Mouse (Mus musculus) testis, postnatal 14 days (tissue): ENCODE measurements around the gene Stxbp4.

Source experiments
- DNase-seq: peaks from one replicate; pipeline ENCODE4 v3.0.0; 2021; ENCODE audit warnings: low spot score

Gene Stxbp4

DNA sequence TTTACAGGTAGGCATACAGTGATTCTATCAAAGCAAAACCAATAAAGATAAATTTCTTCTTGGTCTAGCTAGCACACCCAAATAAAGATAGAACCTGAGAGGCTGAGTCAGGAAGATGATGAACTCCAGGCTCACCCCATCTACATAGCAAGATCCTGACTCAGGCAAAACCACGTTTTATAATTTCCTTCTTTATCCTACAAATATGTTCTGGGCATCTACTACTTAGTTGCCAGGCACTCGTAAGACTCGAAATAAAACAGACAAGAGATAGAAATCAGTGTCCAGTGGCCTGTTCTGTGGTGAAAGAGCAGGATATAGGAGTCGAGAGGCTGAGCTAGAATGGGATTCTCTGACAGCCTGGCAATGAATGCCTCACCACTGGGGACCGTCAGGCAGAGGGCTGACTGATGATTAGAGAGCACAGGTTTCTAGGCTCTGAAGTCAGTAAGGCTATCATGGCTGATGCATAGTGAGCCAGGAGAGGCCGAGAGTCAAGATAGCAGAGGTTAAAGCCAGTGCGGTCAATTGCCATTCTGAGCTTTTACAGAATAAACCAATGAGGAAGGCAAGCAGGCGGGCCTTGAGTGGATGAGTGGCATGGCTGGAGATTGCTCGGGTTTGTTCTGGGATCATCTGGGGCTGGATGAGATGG is 12.5 kb upstream of the Stxbp4 start:
- no peak for DNase-seq

- no peak for DNase-seq
These were observed 11.9 kb upstream of the Stxbp4 start for GRCm38 (mm10) chr11:90649777-90650176.

DNA sequence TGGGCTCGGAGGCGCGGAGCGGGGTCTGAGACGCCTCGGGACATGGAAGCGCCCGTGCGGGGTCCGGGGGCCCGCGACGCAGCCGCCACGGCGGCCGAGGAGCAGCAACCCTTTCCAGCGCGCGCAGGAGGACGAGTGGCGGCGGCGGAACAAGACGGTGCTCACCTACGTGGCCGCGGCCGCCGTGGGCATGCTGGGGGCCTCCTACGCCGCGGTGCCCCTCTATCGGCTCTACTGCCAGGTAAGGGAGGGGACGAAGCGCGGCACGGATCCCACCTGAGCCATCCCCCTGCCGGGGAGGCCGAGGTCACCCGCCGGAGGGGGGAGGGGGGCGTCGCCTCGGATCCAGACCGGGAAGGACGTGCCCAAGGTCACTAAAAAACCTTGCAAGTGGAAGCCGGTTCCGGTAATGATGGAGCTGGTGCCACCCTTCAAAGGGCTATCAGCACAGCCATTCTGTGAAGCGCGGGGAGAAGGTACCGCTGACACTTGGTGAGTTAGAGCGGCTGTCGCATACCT is 487 bp upstream of the Stxbp4 start:
- no peak for DNase-seq

DNA sequence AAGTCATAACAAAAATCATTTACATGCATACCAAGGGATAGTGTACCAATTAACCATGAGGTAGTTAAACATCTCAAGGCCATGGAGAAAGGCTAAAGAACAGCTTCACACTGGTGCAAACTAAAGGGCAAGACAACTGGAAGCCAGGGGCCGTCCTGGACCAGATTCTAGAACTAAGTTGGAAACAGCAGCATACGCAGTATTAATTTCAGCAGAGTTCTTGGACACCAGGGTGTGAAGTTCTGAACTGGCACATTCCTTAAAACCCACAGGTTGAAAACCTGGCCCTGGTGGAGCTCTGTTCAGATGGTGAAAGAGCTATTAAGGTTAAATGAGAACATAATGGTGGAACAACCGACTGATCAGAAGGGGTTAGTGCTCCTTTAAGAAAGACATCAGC is 3.2 kb downstream of the Stxbp4 start:
- no peak for DNase-seq

DNA sequence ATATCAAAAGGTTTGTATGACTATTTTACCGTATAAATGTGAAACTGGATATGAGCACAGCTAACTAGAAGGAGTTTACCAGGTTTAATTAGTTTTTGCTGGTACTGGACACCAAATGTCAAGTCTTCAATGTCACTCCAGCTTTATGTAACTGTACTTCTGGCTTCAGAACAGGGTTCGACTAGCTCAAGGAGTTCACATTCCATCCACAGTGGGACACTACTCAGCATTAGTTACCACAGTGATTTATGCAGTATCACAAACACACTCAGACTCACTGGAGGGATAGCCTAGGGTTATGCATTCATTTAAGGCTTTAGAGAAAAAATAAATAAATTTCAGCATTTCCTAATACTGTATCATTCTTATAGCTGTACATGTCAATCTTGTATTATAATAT is 5.4 kb downstream of the Stxbp4 start:
- no peak for DNase-seq

- no peak for DNase-seq
These were observed 10.1 kb downstream of the Stxbp4 start for GRCm38 (mm10) chr11:90627751-90628150.

DNA sequence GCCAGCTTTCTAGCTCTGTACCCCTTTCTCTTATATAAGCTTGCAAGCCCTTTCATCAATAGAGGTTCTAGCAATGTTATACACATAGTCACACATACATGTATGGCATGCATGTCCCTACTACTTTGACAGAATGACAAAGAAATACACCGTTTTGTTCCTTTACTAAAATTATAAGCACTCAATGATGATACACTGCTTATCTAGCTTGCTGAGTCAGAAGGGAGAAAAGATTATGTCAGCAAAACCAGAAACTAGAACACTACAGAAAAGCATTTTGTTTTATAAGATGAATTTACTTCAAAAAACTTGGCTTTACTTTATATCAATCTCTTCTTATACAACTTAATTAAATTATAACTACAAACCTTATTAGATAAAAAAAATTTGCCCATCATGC is 12.7 kb downstream of the Stxbp4 start:
- no peak for DNase-seq

DNA sequence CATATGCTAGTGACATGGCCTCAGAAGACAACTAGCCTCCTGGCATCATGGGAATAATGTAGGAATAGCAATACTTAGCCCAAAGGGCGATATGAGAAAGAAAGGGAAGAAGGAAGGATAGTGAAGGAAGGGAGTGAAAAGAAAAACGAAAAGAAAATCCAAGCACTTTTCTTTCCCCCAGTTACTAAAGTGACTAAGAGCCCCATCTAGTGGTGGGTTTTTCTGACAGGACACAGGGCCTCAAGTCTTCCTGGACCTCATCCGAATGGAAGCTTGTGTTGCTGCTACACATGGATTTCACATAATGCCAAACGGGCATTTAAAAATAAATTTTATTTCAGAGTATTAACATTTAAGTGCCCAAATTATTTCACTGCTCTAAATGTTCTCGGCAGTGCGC is 14.4 kb downstream of the Stxbp4 start:
- DNase-seq, result no peak

- DNase-seq, result no peak
These were observed 15.4 kb downstream of the Stxbp4 start for GRCm38 (mm10) chr11:90622500-90622899.

- no peak for DNase-seq
These were observed 15.8 kb downstream of the Stxbp4 start for GRCm38 (mm10) chr11:90622044-90622443.

DNA sequence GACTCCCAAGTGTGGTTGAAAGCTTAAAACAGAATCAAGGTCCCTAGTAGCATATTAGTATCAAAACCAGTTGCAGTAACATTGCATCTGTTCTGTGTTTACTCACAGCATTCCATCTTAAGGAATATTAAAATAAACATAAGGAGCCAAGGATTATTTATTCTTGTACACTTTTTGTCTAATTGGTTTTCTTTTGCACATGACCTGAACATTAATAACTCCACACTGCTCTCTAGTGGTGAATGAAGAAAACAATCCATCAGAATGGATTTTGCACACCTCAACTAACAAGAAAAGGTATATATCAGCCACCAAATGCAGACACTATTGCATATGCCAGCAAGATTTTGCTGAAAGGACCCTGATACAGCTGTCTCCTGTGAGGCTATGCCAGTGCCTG is 21.5 kb downstream of the Stxbp4 start:
- no peak for DNase-seq

DNA sequence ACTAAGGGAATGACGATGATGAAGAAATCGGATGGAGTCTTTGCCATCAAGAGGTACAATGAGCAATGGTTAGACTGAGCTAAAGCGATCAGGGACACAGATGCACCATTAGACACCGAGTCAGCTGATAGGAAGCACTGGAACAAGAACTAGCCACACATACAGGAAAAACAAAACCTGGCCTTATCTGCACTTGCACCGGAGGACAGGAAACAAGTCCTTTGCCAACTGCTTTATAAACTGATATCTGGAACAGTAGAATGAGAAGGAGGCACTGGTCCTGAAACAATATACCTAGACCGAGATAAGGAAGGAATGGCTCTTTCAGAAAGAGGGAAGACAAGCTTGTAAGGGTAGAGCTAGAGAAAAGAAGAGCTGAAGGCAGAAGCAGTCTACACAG is 23.1 kb downstream of the Stxbp4 start:
- DNase-seq, result no peak

DNA sequence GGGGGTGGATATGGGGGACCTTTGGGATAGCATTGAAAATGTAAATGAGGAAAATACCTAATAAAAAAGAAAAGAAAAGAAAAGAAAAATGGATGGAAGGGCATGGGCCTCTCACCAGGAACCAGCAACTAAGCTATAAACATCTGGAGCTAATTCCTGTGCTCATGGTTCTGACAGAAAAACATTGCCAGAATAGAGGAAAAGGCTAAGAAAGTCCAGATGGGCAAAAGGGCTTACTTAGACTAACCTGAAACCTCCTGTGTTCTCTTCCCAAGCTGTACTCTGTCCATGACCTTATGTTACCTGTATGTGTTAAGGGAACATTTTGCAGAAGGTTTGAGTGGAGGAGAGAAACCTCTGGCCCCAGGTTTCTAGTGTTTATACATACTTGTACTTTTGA is 25.8 kb downstream of the Stxbp4 start:
- no peak for DNase-seq

DNA sequence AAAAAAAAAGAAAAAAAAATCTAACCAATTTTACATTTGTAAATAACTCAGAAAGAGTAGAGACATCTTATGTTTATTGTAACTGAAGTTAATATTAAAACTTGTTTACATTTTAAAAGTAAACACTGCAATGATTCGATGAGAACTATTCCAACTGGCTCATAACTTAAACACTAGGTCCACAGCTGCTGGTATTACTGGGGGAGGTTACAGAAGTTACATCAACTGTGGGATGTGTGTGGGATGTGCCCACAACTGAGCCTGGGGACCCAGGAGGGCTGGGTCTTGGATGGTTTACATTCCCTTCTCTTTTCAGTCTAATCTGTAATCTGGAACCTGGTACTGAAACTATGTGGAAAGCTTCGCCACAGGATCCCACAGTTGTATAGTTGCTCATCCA is 34.8 kb downstream of the Stxbp4 start:
- no peak for DNase-seq

GRCm38 (mm10) chr11:90595826-90596225 is 42.1 kb downstream of the Stxbp4 start:
- no peak for DNase-seq

DNA sequence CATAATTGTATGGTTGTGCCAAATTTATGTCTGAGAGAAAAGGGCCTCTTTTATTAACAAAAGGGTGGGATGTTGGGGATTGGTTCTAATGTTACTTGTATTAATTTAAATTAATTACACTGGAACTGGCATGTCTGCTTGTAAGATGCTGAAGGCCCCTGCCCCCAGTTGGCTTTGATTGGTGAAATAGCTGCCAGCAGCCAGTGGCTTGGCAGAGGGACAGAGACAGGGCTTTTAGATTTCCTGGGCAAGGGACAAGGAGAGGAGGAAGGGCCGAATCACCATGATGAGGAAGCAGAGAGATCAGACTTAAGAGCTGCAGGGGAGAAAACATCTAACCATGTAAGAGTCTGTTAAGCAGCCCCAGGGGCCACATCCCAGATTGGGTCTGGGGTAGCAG is 46.9 kb downstream of the Stxbp4 start:
- no peak for DNase-seq

DNA sequence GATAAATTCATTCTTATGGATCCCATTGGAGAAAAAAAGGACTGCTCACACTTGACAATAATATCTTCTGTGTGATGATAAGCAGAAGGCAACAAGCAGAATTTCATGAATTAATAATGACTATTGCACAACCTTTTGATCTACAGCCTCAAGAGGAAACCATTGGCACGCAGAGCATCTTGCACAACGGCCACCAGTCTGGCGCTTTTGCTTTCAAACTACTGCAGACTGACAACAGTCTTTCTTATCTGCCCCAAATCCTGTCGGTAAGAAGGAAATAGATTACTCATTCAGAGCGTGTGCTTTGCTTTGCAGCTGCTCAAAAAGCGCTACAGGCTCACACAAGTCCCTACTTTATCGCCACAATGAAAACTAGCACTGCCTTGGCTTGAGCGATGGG is 51.7 kb downstream of the Stxbp4 start:
- DNase-seq, result no peak

DNA sequence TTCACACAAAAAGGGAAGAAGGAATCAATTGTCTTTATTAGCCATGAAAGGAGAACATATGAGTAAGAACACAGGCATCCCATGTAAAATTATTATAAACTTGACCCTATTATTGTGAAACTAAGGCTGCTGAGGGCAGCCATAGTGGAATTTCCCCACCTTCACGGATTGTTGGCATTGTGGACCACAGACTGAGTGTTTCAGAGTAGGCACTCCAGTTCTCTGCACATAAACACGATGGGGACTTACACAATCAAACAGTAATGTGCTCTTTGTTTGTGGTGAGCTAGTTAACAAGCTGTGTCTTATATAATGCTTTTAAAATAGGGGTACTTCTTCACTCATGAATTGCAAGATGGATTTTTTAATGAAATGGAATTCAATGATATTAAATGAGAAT is 52.1 kb downstream of the Stxbp4 start:
- DNase-seq, result no peak

DNA sequence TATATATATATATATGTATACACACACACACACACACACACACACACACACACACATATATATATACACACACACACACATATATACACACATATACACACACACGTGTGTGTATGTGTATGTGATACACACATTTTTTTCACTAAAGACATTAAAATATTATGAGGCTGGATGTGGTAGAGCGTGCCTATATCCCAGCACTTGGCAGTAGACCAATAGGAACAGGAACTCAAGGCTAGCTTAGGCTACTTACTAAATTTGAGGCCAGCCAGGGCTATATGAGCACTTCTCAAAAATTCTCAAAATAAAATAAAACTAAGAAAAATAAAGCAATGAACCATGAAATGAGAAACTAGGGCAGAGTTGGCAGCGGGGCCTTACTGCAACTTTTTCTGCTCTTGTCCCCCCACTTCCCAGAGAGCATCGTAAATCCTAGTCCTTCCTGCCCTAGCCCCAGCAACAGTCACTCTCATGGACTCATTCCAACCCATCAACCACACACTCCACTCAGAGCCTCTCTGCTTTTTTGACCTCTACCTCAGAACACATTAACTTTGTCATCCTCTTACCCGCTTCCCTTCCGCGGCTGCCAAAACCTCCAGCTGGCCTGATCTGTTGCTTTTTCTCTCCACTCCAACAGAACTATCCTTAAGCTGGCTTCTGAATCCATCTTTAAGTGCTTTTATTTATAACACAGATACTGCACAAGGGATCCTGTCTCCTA is 60.7 kb downstream of the Stxbp4 start:
- DNase-seq, result no peak

- no peak for DNase-seq
These were observed 61.5 kb downstream of the Stxbp4 start for GRCm38 (mm10) chr11:90576282-90576972.

DNA sequence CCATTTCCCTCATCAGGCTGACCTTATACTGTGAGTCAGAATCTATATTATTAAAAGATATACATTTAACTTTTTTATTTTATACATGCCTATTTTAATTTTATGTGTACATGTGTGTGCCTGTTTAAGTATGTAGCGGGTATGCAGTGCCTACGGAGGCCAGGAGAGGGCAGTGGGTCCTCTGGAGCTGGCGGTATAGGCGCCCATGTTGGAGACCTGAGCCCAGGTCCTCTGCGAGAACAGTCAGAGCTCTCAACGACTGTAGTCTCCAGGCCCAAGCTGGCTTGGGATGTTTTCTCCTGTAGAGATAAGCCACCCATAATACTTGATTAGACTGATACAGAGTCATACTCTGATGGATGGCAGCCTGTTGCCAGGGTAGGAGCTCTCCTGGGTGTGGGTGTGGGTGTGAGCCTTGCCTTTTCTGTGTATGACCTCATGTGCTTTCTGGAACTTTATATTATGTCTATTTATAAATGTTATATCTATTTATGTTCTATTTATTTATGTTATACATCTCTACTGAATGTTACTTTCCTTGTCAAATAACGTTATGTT is 62.3 kb downstream of the Stxbp4 start:
- DNase-seq, result no peak

GRCm38 (mm10) chr11:90570646-90571259 is 67.1 kb downstream of the Stxbp4 start:
- no peak for DNase-seq
